Mouse (Mus musculus) brain, embryonic 14.5 days (tissue): ENCODE measurements at regions not wholly inside any gene's neighbourhood (a gene's known extent, or its start where the extent isn't known, plus 50 kb on each side); places are given as distances from the start of the nearest gene placed in this dataset.

Source experiments
- CTCF ChIP-seq: fragments of 200-500 bp; IDR thresholded peaks from 2 replicates; pipeline ENCODE4 v1.5.1; 2012; ENCODE audit warnings: inconsistent platforms, mild to moderate bottlenecking, moderate library complexity, borderline replicate concordance; ENCODE audit not compliant: insufficient read depth, insufficient read length; ENCODE audit errors: extremely low read depth
- POLR2A ChIP-seq: fragments of 200-500 bp; IDR thresholded peaks from 2 replicates; pipeline ENCODE4 v1.6.1; 2012; ENCODE audit warnings: mild to moderate bottlenecking, inconsistent platforms, borderline replicate concordance; ENCODE audit not compliant: poor library complexity, insufficient read depth, insufficient read length, severe bottlenecking; ENCODE audit errors: extremely low read depth

DNA sequence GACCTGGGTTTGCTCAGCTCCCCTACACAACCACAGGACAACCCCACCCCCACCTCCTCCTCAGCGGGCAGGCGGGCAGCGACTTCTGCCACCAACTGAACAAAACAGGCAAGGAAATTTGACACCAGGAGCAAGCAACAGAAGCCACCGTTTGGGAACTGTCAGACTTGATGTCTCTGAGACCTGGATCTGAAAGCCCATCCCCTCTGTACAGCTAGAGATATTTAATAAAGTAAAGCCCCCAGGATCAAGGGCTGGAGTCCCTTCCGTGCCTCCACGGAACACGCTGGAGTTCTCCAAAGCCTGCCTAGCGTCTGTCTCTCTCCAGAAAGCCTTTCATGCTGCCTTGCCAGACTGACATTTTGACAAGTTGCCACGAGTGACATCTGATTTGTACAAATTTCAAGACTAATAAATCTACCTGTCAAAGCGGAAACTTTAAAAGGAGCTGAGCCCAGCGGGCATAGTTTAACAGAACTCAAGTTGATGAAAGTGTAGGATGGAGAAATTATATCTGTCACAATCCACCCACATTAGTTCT, 168.9 kb upstream of the Zfp703 start:
- TF ChIP-seq CTCF (no peak), POLR2A (no peak)
